Mouse (Mus musculus): Measurements from ENCODE around the gene St5.

GRCm38 (mm10) chr7:109633404-109634085 is 69.9 kb downstream of the St5 start:
- no peak for TF ChIP-seq CTCF (IDR thresholded peaks at IDR 0.05; ENCODE audit: borderline replicate concordance, control insufficient read depth, extremely low read depth, insufficient read depth, low read length, poor library complexity)
- no peak for TF ChIP-seq POLR2A (IDR thresholded peaks at IDR 0.05; ENCODE audit: control insufficient read depth, extremely low read depth, insufficient read depth, low read length, poor library complexity)
